Mouse (Mus musculus): ENCODE measurements around the gene Duox1. TPM values are rescaled to one million over a fixed set of nuclear protein-coding genes. Genes with fewer than 3 reads are reported as not detected.
A peak's percentile ranks its signal among the peaks of the same experiment; 100 is the strongest.
"Not testable (repeated sequence)": the region's sequence is repeated elsewhere in the genome, so short reads cannot be mapped to it uniquely, and the experiment has no call there.

Duox1 gene
- total RNA-seq, 2 experiments from 2014 or later, result 0.06 TPM; not detected in 1

DNA sequence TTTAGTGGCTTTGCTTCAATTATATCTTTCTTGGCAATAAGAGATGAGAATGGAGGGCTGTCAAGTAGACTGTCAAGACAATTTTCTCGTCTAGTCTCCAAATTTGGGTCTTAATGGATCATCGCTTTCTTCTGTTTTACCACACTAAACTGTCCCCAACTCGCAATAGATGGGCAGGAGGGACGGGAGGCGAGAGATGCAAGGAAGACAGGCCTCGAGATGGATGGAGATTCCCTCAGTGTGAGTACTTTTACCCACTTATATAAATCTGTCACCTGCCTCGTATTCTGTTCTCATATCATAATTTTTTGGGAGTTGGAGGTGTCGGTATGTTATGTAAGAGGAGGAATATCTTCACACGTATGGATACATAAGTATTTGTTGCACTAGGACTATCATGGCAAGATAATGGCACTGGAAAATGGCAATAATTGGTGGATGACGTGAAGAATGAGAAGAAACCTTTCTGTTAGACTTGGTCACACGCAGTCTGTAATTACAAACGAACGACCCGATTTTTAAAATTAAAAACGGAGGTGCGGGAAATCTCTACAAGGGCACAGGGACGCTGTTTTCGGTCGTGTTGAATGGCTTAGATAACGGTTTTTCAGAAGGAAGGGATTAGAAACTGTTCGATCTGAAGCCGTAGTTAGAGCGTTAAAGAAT is 59.3 kb downstream of the Duox1 start:
- DNase-seq (ENCODE audit: low spot score in 2 of 2), result no peak

DNA sequence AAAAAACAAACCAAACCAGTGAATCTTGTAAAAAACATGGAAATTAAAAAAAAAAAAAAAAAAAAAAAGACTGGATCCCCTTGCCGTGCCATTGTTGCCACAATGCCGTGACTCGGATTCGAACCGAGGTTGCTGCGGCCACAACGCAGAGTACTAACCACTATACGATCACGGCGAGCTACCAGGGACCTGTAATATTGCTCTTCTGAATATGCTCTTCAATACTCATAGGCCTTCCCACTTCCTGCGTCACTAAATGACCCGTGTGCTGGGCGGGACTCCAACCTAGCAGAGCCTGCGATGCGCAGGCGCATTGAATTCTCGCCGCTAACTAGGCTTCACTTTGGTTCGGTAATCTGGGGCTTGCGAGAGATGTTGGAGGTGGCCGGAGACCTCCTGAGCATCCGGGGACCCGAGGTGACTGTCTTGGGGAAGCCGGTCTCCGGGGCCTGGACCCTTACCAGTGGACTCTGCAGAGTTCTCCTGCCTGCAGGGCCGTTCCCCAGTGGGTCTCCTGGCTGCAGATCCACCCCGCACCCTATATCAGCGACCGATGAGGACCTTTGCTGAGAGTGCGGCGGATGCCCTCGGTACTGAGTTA is 60.0 kb downstream of the Duox1 start:
- peak; percentile 68 to 83 for DNase-seq (ENCODE audit: low spot score in 2 of 2)

DNA sequence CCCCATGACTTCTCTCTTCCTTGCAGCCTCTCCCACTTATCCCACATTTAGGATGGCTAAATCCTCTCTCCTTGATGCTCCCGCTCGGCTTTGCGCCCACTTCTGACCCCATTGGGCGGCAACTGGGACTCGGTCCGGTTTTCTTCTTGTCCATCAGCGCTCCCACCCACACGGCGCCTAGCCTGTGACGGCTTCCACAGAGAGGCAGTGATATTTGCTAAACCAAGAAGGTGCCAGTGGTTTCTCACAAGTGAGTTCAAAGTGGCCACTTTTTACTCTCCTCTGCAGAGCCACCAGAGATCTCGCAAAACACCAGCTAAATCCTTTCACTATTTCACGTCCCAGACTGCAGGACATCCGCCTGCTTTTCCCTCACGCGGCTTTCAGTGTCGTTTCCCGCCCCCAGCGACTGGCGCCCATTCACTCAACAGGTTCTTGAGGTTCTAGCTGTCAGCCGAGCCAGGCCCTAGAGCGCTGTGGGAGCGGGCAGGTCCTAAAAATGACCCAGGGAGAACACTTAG is 60.6 kb downstream of the Duox1 start:
- no peak for DNase-seq (ENCODE audit: low spot score in 2 of 2)

DNA sequence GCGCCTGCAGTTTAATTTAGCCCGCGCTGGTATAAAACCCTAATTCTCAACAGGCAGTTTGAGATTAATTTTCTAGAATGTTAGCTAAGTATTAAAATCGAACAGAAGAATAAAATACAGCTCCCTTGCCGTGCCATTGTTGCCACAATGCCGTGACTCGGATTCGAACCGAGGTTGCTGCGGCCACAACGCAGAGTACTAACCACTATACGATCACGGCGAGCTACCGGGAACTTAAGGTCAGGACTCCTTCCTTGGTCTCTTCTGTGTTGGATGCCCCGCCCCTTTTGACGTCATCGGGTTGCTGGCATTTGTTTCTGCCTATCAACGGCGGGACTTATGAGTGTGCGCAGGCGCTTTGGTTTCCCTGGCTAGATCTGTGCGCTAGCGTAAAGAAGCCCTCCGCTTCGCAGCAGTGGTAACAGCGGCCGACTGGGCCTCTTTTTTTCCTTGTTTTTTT is 61.8 kb downstream of the Duox1 start:
- DNase-seq (ENCODE audit: low spot score in 2 of 2), result peak; percentile 94 to 95

DNA sequence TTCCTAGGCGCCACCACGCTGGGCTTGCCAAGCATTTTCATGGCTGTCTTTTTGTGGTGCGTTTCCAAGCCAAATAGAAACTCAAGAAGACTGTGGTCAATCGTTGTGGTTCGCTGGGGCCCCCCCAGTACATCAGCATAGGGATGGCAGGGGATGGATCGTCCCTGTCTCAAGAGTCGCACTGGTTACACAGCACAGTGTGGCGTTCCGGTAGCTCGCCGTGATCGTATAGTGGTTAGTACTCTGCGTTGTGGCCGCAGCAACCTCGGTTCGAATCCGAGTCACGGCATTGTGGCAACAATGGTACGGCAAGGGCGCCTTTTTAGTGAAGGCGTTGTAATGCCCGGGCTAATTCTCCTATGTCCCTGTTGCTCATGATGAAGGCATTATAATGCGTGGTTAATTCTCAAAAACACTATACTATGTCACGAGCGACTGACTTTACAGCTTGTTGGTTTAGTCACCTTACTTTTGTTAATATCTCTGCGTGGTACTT is 62.3 kb downstream of the Duox1 start:
- peak; percentile 45 to 50 for DNase-seq (ENCODE audit: low spot score in 2 of 2)

DNA sequence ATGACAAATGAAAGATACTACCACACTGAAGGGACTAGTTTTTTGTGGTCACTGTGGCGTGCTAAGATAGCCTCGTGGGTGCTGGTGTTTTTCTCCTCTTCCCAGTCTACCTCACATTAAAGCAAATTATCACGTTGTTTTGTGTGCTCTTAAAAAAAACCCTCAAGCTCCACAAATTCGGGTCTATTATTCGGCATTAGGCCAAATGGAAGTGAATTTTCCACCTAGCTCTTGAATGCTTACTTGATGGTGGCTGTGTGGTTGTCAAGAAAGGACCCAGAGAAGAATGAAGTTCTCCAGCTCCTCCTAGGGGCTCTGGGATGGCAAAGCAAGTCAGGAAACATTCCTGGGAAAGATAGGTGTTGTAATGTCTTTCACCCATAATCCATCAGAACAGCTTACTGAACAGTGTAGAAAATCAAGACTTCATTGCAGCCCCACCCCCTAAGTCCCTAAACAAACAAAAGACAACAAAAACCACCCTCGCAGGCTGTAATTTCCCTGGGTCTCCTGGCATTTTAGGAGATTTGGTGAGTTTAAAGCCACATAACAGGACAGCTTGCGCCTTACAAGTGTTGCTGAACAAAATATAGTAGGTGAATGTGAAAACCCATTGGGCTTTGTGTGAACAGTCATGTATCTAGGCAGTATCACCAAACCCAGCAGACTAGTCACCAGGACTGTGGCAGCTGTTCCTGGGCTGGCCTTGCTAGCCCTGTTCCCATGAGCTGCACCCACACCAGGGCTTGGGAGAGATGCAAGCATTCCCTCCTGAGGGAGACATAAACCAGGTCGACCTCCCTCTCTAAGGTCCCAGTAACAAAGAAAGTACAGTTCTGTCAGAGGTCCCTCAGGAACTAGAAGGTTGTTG is 63.2 kb downstream of the Duox1 start:
- no peak for DNase-seq (ENCODE audit: low spot score in 2 of 2)

DNA sequence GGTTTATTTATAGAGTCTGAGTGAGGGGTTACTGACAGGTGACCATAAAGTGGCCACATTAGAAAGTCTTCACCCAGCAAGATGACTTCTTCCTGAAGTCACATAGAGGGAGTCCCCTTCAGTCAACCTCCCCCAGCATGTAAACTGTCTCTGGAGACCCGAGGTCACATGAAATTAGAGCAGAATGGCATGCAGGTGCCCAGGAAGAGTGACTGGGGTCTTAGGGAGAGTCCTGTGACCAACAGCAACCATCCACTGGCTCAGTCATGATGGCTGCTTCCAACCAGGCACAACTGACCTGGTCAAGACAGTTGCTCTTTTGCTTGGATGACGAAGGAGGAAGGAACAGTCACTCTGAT is 63.8 kb downstream of the Duox1 start:
- DNase-seq (ENCODE audit: low spot score in 2 of 2), result no peak

DNA sequence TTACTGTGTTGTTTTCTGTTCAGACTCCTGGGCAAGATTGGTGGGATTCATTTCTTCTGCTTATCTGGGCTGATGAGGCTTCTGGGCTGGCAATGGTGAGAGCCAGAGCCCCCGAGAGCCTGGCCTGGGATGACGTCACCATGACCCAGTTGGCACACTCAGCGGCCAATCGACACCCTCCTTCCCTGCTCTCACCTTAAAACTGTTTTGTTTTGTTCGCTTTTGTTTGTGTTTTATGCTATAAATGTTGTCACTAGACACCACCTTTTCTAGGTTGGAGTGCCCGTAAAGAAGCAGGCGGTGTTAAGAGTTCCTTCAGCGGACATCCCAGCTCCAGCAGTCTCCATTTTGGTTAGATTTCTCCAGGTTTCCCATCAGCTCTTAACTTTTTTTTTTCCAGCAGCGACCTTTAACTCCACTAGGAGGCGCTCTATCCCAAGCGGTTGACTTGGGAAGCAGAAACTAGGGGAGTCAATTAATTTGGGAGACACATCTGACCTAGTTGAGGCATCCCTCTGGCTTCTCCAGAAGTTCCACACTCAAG is 65.4 kb downstream of the Duox1 start:
- no peak for DNase-seq (ENCODE audit: low spot score in 2 of 2)

DNA sequence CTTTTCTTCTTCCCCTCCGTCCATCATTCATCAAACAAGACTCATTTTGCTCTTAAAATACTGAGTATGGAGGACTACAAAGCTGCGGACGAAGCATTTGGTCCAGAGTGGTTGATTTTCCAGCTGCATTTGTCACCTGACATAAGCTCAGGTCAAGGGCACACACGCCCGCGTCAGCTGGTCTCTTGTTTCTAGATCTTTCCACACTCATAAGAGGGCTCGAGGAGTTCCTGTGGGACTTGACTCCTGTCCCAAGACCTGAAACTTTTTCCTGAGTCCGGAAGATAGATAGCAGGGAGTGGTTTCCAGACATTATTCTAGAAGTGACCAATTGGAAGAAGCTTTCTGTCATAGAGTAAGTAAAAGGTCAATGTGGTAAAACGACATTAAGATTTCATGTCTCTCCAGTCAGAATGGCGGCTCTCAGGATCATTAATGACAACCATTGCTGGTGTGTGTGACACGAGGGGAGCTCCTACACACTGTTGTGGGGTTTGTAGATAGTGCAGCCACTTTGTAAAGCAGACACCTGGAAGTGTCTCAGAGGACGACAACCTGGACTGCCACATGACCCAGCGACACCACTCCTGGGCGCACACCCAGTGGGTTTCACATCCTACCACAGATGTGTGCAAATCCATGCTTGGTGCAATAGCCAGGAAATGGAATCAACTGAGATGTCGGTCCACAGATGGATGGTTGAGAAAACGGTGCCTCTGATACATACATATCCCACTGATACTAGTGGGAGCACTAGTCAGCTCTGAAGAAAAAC is 66.0 kb downstream of the Duox1 start:
- no peak for DNase-seq (ENCODE audit: low spot score in 2 of 2)

DNA sequence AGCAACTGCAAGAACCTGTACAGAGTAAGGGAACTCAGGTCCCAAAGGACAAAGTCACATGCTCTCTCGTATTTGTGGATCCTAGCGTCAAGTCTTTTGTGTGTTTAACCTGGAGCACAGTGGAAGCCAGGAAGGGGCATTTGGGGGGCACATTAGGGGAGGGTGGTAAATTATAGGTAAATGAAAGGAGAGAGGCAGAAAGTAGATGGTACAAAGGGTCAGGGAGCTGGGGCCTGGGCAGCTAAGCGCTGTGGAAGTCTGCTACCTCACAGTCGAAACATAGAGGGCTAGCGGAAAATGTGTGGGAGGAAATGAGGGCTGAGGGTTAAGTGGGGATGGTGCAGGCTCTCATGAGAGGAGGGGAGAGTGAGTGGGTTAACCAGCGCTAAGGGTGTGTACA is 66.6 kb downstream of the Duox1 start:
- no peak for DNase-seq (ENCODE audit: low spot score in 2 of 2)

DNA sequence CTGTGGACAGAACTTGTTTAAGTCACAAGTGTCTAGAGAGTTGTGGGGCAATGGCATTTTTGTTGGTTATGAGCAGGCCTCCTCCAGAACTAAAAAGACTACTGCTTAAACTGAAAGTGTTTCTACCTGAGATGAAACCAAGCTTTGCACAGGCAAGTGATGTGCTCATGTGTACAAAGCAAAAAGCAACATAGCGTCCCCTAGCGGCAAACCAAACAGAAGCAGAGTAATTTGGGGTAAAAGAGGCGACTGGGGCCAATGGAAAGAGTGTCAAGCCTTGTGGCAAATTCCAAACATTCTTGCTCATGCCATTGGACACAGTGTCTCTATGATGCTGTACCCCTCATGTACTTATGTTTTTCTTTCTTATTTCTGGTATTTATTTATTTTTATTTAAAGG is 69.6 kb downstream of the Duox1 start:
- DNase-seq (ENCODE audit: low spot score in 2 of 2), result no peak

DNA sequence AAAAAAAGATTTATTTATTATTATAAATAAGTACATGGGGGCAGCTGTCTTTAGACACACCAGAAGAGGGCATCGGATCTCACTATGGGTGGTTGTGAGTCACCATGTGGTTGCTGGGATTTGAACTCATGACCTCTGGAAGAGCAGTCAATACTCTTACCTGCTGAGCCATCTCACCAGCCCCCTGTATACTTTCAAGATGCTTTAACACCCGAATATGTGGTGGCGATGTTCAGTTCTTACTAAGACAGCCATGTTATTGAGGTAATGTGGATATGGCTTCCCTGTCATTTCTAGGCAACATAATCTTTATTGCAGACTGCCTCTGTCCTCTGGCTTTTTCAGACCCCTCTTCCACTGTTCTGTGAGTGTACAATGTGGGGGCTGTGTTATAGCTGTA is 71.7 kb downstream of the Duox1 start:
- not testable (repeated sequence) for DNase-seq (ENCODE audit: low spot score in 2 of 2)

DNA sequence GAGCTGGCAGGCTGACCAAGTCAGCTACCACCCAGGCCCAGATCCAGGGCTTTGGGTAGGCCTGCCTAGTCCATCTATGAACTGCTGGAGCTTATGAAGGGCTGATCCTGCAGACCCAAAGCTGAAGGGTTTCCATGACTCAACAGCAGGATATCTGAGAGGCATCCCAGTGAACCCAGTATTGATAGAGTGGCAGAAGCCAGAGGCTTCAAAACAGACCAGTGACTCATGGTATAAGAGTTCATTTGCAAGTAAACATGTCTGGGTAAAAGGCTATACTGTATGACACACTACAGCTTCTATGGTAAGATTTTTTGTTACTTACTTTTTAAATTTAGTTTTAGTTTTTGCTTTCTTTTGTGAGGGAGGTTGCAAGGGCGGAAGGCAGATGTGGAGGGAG is 80.7 kb downstream of the Duox1 start:
- no peak for DNase-seq (ENCODE audit: low spot score in 2 of 2)

Other genes with a start within 250 kb of the Duox1 start
- gene Spg11, start 197.3 kb upstream of the Duox1 start, total RNA-seq (2021), result 10 to 100 TPM; 19.5 to 22.3 TPM
- gene B2m, start 168.0 kb upstream of the Duox1 start, total RNA-seq (2021), result 100 to 1,000 TPM; 290 to 339 TPM
- not detected for gene Trim69, start 155.0 kb upstream of the Duox1 start, total RNA-seq (2021)
- under 1 TPM in 1 of 2 experiments, not detected in 1; 0.45 TPM for gene Patl2, start 129.5 kb upstream of the Duox1 start, total RNA-seq (2021)
- gene Terb2, start 129.4 kb upstream of the Duox1 start, total RNA-seq (2021), result not detected
- 10 to 100 TPM; 61.4 to 77.3 TPM for gene Sord, start 80.9 kb upstream of the Duox1 start, total RNA-seq (2021)
- under 1 TPM; 0.08 to 0.17 TPM for gene Duox2, start 17.2 kb upstream of the Duox1 start, total RNA-seq (2021)
- under 1 TPM in 1 of 2 experiments, not detected in 1; 0.20 TPM for gene Duoxa2, start 16.8 kb upstream of the Duox1 start, total RNA-seq (2021)
- gene Duoxa1, start 1.9 kb upstream of the Duox1 start, total RNA-seq (2021), result under 1 TPM in 1 of 2 experiments, not detected in 1; 0.25 TPM
- 10 to 100 TPM; 30.5 to 32.7 TPM for gene Shf, start 53.5 kb downstream of the Duox1 start, total RNA-seq (2021)
- 1 to 10 TPM; 1.8 to 2.4 TPM for gene Slc28a2, start 110.8 kb downstream of the Duox1 start, total RNA-seq (2021)
- under 1 TPM; 0.17 to 0.23 TPM for gene Gm14085, start 169.3 kb downstream of the Duox1 start, total RNA-seq (2021)

All from adrenal gland, postnatal 4 days (tissue).